Mouse (Mus musculus): Measurements from ENCODE around the gene Rpusd1.
A peak's percentile ranks its signal among the peaks of the same experiment; 100 is the strongest.

Gene Rpusd1

DNA sequence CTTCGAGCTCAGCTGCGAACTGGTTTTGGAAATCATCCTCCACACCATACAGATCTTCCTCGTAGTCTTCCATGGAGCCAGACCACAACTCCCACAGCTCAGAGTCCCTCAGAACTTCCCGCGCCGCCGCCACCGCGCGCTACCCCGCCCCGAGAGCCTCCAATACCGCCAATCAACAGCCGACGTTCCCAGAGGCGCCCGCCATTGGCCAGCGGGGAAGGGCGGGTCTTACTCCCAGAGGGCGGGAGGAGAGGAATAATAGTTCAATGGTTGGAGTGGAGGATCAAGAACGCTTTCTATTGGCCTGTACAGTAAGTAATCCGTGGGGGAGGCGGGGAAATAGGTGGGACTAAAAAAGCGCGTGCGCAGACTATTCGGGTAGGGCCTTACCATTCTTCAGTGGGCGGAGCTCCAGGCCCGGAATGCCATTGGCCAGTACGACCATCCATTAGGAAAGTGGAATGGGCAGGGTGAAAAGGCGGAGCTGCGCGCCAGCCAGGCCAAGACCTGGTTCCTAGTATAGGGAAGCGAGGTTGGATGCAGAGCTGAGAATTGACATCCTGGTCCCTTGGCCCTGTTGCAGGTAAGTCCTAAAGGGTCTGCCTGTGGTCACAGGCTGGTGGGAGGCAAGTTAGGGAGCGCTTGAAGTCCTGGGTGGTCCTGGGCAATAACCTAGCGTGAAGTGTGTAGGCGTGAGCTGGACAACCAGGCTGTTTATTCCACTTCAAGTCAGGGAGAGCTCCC is at the start of gene Rpusd1, which contains the start of gene Chtf18:
Gene Rpusd1 (plus strand): TSS at position 406 of the 744 bp plus-strand sequence.
Gene Chtf18 (minus strand): TSS at position 155 of the 744 bp plus-strand sequence.
- peak; percentile 96 for DNase-seq

DNA sequence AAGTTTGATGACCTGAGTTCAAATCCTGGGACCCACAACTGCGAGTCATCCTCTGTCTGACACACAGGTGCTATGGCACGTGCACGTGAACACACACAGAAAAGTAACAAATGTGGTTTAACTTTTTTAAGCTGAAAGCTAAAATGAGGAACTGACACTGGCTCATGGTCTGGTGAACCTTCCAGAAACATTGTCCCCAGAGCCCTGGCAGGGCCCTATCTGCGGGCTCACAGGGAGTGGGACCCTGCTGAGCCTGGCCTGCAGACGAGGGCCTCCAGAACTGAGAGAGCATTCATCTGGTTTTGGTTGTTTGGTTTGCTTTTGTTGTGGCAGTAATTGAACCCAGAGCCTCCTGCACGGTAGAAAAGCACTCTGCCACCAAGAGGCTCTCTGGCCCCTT is 49.5 kb upstream of the Rpusd1 start:
- DNase-seq: no peak

DNA sequence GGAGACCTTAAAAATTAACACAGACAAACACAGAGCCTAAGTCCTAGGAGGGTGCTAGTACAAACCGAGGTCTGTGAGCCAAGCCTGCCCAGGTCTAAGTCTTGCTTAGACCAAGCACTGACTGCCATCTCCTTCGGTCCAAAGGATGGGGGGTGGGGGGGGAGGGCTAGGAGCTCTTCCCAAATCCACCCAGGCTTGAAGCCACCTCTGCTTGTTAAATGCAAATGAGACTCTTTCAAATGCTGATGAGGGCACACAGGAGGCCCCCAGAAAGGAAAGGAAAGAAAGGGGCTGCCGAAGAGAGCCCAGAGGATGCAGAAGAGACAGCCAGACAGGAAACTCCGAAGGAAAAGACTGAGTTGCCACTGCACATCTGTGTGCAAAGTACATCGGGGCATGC is 47.7 kb upstream of the Rpusd1 start:
- DNase-seq: no peak

DNA sequence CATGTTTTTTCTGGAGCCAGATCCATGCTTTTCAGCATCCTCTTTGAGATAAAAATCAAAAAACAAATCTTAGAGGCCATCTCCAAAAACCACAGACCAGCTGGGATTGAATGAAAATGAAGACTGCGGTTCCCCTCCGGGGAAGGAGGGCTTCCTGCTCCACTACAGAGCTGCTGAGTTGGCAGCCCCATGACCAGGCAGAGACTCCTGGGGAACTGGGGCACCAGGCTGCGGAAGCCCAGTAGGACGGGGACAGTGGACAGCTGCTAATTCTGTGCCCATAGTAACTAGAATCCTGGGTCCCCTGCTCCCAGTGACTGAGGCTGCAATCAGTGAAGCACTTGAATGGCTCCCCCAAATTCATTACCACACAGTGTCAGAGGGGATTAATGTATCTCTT is 45.8 kb upstream of the Rpusd1 start:
- DNase-seq: no peak

DNA sequence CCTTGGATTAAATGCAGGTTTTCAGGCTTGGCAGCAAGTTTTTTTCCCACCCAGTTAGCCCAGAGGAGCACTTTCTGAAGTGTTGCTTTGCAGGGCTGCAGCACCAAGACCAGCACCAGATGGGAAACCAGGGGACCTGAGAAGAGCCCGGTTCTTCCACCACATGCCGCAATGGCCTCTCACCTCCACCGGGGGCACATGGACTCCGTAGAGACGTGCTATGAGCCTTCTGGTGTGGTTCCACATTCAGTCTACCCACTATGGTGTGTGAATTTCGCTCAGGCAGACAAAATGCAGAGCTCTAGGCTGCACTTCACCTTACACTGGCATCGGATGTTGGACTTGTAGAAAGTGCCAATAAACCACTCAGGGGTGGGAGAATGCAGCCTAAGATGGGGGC is 41.1 kb upstream of the Rpusd1 start:
- DNase-seq: peak; percentile 64

DNA sequence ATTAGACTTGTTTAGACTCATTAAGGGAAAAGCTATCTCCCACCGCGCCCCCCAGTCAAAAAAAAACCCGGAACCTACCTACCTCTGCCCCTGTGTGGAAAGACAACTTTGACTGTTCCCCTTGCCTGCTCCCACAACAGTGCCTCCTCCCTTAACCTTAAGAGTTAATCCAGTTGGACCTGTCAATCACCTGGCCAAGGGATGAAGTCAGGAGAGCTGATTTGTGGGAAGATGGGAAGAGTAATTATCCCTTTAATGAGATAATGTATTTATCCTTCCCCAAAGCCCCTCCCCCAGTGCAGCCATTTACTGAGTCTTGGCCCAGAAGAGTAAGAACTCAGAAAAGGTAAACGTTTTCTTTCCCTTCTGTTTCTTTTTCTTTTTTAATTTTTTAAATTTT is 38.5 kb upstream of the Rpusd1 start:
- DNase-seq: no peak

DNA sequence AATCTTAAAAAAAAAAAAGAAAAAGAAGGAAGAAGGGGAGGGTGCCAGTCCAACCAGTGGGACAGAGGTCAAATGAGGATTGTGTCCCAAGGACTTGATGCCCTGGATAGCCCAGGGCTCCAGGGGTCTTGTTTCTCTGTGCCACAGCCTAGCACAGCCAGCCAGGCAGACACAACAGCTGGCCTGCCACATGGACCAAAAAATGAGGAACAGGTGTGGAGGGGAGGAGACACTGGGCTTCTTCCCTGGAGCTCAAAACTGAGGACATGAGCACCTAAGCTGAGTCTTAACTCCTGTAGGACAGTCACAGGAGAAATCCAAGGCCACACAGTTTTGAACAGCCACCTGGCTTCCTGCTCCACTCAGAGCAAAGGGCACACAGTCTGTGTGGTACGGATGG is 31.2 kb upstream of the Rpusd1 start:
- no peak for DNase-seq

DNA sequence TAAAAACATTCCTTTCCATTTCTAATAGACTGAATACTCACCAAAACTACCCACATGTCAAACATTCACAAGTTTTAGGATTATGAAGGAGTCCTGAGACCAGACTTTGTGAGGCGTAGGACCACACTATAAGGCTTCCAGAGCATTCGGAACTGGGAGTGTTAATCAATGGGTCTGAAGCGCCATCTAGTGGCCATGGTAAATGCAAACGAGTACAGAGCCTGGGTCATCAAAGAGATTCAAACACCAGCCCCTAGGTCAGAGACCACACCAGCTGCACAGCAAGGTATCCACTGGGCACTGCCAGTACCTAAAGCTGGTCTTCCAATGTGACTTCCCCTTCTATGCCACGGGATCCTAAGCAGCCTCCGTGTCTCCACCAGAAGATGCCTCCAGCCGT is 29.0 kb upstream of the Rpusd1 start:
- peak; percentile 84 for DNase-seq

DNA sequence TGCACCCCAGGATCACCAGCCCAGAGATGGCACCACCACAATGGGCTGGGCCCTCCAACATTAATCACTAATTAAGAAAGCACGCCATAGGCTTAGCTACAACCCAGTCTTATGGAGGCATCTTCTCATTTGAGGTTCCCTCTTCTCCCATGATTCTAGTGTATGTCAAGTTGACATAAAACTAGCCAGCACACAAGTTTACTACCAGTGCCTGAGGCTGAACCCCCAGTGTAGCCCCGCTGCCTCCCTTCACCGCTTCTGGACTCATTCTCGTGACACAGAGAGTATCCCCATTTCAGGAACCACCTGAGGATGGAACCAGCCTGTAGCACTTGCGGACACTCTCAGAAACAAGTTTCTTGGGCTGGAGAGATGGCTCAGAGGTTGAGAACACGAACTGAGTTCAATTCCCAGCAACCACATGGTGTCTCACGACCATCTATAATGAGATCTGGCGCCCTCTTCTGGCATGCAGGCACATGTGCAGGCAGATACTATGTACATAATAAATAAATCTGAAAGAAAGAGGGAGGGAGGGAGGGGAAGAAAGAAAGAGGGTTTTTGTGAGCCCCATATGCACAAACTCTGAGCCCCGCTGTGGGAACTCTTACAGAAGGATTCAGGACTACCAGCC is 26.5 kb upstream of the Rpusd1 start:
- DNase-seq: peak; percentile 55

DNA sequence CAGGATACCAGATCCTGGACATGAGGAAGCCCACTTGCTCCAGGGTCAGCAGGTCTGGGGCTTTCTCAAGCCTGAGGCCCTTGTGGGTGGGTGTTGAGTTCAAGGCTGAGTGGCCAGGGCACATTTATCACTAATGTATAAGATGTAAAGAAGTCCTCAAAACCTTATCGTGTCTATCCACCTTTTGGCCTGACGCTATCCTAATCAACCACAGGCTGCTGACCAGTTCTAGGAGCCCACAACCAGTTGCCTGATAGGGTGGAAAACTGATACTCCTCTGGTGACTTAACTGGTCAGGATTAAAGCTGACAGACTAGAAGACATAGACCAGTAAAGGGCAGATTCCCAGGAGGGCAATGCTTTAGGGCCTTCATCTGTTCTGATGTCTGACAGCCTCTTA is 17.5 kb upstream of the Rpusd1 start:
- no peak for DNase-seq

DNA sequence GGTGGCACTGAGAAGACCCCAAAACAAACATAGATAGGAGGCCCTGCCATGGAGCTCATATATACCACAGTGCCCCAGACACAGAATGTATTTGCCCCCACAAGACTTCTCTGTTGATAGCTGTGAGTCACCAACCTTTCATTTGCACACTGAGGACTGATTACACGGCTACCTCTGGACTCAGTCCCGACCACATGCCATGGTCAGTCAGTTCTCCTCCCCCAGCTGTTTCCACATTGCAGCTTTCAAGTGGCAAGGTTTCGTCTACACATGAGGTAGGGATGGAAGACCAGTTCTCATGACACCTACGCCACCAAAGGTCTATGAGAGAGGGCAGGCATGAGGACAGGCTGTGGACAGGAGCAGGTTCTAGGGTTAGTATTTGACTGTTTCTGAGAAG is 16.3 kb upstream of the Rpusd1 start:
- no peak for DNase-seq

DNA sequence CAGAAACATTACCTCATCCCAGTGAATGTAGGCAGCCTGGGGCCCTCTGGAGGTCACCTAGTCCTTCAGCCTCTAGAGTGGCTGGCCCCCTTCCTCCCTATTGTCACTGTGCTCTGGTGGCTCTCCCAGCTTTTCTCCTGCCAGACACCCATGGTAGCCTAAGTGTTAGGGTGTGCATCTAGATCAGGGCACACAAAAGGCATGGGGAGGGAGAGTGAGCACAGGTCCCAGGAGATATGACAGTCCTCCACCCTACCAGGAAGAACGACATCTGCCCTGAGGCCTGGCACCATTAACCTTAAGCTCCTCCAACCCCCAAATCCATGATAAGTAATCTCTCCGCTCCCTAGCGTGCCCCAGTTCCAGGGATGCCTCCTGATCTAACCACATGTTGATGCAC is 11.8 kb upstream of the Rpusd1 start:
- DNase-seq: no peak

DNA sequence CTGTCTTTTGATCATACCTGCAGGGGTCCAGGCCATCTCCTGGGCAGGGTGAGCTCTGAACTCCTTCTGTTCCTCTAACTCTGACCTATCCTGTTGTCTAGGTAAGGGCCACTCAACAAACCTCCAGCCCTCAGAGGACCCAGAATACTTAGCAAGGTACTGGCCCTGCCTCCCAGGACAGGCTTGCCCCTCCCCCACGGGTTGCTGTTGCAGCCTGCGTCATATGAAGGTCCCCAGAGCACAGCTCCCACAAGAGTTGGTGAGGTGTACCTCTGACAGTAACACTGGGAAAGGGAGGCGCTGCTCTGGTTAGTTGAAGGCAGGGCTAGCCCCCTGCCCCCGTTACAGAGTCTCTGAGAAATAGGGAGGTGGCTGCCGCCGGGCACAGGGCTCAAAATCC is 11.3 kb upstream of the Rpusd1 start:
- no peak for DNase-seq

DNA sequence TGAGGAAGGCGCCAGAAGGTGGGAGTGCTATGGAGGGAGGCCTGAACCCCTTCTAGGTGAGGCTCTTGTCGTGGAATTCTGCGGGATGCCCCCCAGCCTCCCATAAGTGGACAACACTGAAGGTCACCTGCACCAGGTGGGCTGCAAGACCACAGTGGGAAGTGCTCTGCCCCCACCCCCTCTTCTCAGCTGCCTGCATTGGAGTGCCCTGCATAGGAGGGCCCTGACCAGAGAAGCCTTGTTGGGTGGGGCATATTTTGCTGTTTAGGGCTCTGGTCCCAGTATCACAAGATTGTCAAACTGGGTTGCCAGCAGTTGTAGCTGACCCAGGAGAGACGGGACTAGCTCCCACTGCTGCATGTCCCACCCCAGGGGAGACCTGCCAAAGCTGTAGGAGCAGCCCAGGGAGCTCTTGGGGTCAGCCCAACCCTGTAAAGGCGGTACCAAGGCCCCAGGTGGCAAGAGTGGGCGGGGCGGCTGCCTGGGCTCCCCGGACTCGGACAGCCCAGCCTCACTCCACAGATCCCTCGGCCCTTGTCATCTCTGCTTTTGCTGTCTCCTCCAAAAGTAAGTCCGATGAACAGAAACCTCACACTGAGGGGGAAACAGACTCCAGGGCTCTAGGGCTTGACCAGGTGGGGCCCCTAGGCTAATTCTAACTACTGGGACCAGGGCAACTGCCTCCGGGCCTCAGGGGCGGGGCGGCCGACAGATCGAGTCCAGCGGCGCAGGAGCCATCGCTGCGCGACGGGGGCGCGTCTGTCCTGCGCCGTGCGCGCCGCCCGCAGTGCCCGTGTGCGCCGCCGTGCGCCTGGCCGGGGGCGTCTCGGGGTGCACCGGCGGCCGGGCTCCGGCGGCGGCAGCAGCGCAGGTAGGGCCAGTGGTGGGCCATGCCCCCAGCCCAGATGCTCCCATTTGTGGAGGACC is 10.5 kb upstream of the Rpusd1 start, which contains the start of gene Gng13:
Gene Gng13 (plus strand): TSS at position 461 of the 927 bp plus-strand sequence.
- DNase-seq: no peak

DNA sequence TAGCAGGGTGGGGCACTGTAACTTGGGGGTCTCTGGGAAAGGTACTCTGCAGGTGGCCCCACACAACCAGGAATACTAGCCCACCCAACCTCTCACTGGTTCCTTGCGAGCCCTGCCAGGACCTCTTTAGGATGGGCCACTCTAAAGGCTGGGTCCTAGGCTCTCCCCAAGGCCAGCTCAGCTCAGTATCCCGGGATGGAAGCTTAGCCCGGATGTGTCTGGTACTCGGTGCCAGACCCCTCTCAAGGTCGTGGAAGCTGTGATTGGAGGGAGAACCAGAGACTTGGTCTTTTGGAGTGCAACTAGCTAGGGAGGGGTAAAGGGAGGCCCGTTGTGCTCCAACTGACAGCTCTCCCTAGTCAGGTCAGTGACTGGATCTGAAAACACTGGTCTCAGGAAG is 9.8 kb upstream of the Rpusd1 start:
- no peak for DNase-seq

DNA sequence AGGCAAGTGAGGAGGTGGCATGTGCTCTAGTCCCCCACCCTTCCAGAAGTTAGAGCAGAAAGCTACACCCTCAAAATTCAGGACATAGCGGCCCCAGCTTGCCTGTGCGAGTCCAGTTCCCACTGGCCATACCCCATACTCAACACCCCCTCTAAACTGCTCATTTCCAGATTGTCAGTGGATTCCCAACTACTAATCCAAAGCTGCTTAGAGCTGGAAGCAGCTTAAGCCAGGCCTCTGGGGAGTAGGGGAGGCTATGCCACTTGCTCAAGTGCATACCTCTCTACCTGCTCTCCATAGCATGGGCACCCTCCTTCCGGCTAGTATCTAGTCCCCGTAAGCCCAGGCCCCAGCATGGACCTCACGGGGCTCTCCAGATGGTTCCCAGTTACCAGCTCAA is 6.0 kb upstream of the Rpusd1 start:
- no peak for DNase-seq

DNA sequence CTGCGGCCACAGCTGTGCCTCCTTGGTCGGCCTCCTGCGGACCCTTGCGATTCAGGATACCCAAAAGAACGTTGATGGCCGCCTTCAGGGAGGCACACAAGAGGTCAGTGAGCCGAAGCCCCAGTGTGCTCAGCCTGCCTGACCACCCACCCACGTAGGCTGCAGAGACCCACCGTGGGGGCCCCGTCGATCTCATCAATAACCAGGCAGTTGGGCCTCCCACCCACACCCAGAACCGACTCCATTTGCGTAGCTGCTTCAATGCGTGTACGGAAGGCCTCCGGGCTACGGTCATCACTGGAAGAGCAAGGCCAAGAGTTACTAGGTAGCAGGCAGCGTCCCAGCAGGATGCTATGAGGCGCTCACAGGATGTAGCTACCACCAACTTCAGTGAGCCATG is 4.0 kb upstream of the Rpusd1 start:
- DNase-seq: no peak

DNA sequence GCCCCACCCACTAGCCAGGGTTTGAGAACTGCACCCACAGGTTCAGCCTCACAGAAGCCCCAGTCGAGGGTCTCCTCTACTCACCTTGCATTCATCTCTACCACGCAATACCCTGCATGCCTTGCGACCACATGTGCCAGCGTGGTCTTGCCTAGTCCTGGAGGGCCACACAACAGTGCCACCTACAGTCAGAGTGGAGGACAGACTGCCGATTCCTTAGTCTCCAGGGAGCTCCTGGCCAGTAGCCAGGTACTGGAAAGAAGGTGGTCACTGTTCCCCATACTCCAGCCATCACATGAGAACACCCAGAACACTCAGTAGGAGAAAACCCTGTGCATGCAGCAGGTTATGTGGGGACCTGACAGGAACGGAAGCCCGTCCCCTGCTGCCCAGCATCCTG is 3.6 kb upstream of the Rpusd1 start:
- no peak for DNase-seq

DNA sequence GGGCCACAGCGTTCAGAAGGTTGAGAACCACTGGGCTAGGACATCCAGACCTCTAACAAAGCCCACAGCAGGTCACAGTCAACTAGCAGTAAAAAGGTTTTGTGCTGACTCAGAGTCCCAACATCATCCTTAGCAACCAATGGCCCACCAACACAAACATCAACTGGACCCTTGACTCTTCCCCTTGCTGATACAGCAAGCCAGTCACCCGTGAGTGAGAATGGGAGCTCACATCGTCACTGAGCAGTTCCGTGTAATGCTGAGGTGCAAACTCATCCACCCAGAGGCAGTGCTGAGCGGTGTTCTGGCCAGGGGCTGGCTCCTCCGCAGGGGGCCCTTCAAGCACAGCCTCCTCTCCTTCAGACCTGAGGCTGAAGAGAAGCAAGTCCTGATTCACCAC is 2.2 kb upstream of the Rpusd1 start:
- DNase-seq: no peak

DNA sequence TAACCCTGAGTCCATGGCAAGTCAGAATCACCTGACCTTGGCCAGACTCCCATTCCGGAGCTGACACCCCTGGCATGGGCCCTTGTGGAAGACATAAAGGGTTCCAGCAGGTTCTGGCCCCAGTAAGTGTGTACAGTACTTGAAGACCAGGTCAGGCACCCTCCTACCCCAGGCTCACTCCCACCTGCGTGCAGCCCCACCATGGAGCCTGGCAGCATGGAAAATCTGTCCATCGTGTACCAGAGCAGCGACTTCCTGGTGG is 470 bp downstream of the Rpusd1 start:
- no peak for DNase-seq

DNA sequence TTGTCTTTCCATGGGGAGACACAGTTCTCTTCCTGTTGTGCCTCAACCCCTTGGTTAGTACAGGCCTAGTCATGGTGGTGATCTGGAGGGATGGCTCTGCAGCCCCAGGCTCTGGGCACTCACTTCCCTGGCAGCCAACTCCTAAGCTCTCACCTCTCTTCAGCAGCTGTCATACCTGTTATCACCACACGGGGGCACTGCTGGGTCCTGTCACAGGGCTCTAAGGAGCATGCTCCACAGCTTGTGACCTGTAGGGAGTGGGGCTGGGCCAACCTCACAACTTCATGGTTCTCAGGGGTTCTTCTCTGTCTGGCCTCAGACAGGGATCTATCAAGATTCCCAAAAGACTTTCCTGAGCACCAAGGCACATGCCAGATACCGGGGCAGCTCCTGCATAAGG is 4.6 kb downstream of the Rpusd1 start:
- DNase-seq: peak; percentile 90

DNA sequence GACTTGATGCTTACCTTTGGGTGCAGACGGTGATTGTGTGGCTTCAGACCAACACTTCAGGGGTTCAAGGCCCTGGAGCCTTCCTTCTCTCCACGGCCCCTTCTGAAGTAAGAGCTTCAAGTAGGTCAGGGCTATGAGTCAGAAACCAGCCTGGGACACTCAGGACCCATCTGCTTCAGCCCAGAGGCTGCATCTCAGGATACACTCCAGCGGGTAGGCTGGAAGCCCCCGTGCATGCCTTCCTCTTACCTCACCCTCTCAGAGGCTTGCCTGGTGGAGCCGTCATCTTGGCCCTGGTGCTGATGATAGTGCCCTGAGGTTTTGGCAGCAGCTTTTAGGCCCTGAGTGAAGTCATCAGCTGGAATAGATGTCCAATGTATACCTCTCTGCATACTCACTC is 7.8 kb downstream of the Rpusd1 start:
- DNase-seq: no peak

DNA sequence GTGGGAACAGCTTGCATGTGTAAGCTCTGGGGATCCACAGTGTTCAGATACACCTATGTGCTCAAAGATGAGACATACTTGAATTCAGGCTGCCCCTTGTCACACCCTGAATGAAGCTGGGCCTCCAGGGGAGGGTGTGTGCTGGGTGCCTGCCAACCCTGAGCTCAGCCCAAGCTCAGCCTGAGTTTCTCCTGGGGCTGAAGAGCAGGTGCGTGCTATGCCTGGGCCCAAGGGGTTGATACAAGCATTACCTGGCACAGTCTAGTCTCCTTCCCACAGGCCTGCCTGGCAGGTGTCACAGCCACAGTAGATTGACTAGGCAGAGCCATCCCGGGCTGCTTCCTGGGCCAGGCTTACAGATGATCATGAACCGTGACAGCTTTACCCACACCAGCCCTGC is 8.3 kb downstream of the Rpusd1 start, which contains the start of gene Mslnl:
Gene Mslnl (plus strand): TSS at position 298 of the 400 bp plus-strand sequence.
- no peak for DNase-seq

DNA sequence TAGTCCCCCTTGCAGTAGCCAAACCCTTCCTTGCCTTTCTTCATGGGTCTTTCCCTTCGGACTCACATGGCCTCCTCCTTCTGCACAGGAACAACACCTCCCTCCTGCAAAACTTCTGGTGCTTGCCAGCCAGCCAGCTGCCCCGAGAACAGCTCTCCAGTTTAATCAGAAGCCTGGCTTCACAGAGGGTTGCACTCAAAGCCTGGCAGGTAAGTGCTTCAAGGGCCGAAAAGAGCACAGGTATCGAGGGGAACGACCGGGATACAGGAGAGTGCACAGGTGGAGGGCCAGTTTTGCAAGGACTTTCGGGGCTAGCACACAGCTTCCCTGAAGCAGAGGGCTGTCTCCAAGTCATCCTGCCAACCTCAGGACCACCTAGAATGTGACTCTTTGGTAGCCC is 11.4 kb downstream of the Rpusd1 start:
- DNase-seq: no peak
